Mouse (Mus musculus) heart, postnatal 0 days (tissue): ENCODE measurements around the gene Mrnip. TPM values are rescaled to one million over a fixed set of nuclear protein-coding genes. Genes with fewer than 3 reads are reported as not detected.

ENCODE experiments used
- ATAC-seq: fragments of 200-750 bp; cut with Nextera tagmentation; 2 replicates; pipeline ENCODE4 v1.8.0; 2017; ENCODE audit warnings: low read depth, moderate number of reproducible peaks, moderate library complexity; ENCODE audit not compliant: insufficient read depth
- DNase-seq: peaks from one replicate; pipeline ENCODE4 v3.0.0-alpha.2; 2016; ENCODE audit warnings: low spot score
- H3K27ac ChIP-seq: fragments of 300-500 bp; sonication (generic); 2 replicates; pipeline ENCODE4 v1.5.1; 2014; ENCODE audit warnings: low read depth, mild to moderate bottlenecking
- H3K27me3 ChIP-seq: fragments of 300-500 bp; sonication (generic); 2 replicates; pipeline ENCODE4 v1.6.1; 2014; ENCODE audit warnings: low read length, mixed read lengths; ENCODE audit not compliant: control insufficient read depth, insufficient read depth
- H3K36me3 ChIP-seq: fragments of 300-500 bp; sonication (generic); replicated peaks from 2 replicates; pipeline ENCODE4 v1.6.1; 2014; ENCODE audit warnings: low read length, mixed read lengths; ENCODE audit not compliant: control insufficient read depth, insufficient read depth
- H3K4me1 ChIP-seq: fragments of 300-500 bp; sonication (generic); 2 replicates; pipeline ENCODE4 v1.6.1; 2014; ENCODE audit warnings: antibody characterized with exemption; ENCODE audit not compliant: control insufficient read depth, insufficient read depth
- H3K4me2 ChIP-seq: fragments of 300-500 bp; sonication (generic); 2 replicates; pipeline ENCODE4 v1.6.1; 2014; ENCODE audit warnings: low read depth, mild to moderate bottlenecking, low read length, moderate library complexity
- H3K4me3 ChIP-seq: fragments of 300-500 bp; sonication (generic); 2 replicates; pipeline ENCODE4 v1.5.1; 2014; ENCODE audit warnings: low read depth, low read length
- H3K9ac ChIP-seq: fragments of 300-500 bp; sonication (generic); replicated peaks from 2 replicates; pipeline ENCODE4 v1.6.1; 2014; ENCODE audit warnings: low read depth, low read length, mixed read lengths
- H3K9me3 ChIP-seq: fragments of 300-500 bp; sonication (generic); replicated peaks from 2 replicates; pipeline ENCODE4 v1.6.1; 2016; ENCODE audit warnings: low read length; ENCODE audit not compliant: control insufficient read depth
- CTCF ChIP-seq: IDR thresholded peaks from 2 replicates; pipeline ENCODE4 v1.5.1; 2016; ENCODE audit warnings: antibody characterized with exemption, control low read depth, low read depth
- EP300 ChIP-seq: IDR thresholded peaks from 2 replicates; pipeline ENCODE4 v1.6.1; 2016; ENCODE audit warnings: antibody characterized with exemption, low read depth
- WGBS: fragments of 180-500 bp; shearing (Covaris S2); extraction: QIAGEN DNeasy Blood & Tissue Kit; methylation state at CpG from one replicate; pipeline ENCODE4 v1.1.7; 2014; 5-methylcytosine and 5-hydroxymethylcytosine counted together
- polyA plus RNA-seq: library from polyadenylated mRNA; unstranded; fragments of >200 nt; fragmentation: Nextera tagmentation; extraction: Ambion mirVana; gene quantifications from 2 replicates; pipeline ENCODE4 v1.2.1, GENCODE M21; 2015
- total RNA-seq: library from RNA; depleted of rRNA; stranded (reverse); fragments of >200 nt; gene quantifications from 2 replicates; pipeline ENCODE4 v1.2.3, GENCODE M21; 2014; ENCODE audit warnings: low replicate concordance

The Mrnip gene
- total and polyA plus RNA-seq, 2 experiments from 2014 or later = 7.9 to 18.6 TPM

GRCm38 (mm10) chr11:50211322-50212059, 37.2 kb downstream of the Mrnip start:
- TF ChIP-seq EP300 = no peak
- TF ChIP-seq CTCF = no peak
- Histone ChIP-seq H3K4me1 (peaks cover 55% of the 10 kb centered on the region), H3K9ac (peak overlapping the region; percentile 99; the same call in 1 of the 2 replicates), H3K4me3 (peak overlapping the region; percentile 100), H3K36me3 (peaks cover 18% of the 10 kb centered on the region), H3K27ac (peak overlapping the region; percentile 100), H3K9me3 (no peaks in the 10 kb centered on the region), H3K4me2 (peak overlapping the region; percentile 69), H3K27me3 (no peaks in the 10 kb centered on the region)
- ATAC-seq (no peak), DNase-seq (no peak)
- 82% methylated on average over 3 of the region's 3 CpGs for WGBS

GRCm38 (mm10) chr11:50212060-50212739, 38.0 kb downstream of the Mrnip start:
- Histone ChIP-seq H3K36me3 (peaks cover 10% of the 10 kb centered on the region), H3K27me3 (no peaks in the 10 kb centered on the region), H3K9ac (no peak overlapping the region), H3K9me3 (no peaks in the 10 kb centered on the region), H3K4me3 (peak overlapping the region; percentile 1; the same call in 1 of the 2 replicates), H3K4me2 (peak overlapping the region; percentile 29; the same call in 1 of the 2 replicates), H3K27ac (peak overlapping the region; percentile 93), H3K4me1 (peaks cover 55% of the 10 kb centered on the region)
- ATAC-seq = no peak
- DNase-seq = no peak
- TF ChIP-seq CTCF (no peak), EP300 (no peak)
- WGBS = 60% methylated on average over 3 of the region's 3 CpGs

- peak; percentile 74 for ATAC-seq
- peak; percentile 93 for DNase-seq
- H3K4me3 ChIP-seq = peak overlapping the region; percentile 1; the same call in 1 of the 2 replicates
- no peaks in the 10 kb centered on the region for H3K9me3 ChIP-seq
- no peaks in the 10 kb centered on the region for H3K27me3 ChIP-seq
- peaks cover 51% of the 10 kb centered on the region for H3K4me1 ChIP-seq
- TF ChIP-seq CTCF = no peak
- TF ChIP-seq EP300 = peak; percentile 99
- H3K4me2 ChIP-seq = peak overlapping the region; percentile 29
- no peak overlapping the region for H3K9ac ChIP-seq
- H3K36me3 ChIP-seq = peaks cover 1% of the 10 kb centered on the region; the same call in 1 of the 2 replicates
- WGBS = 14% methylated on average over 11 of the region's 11 CpGs
- H3K27ac ChIP-seq = peak overlapping the region; percentile 93
Measured at GRCm38 (mm10) chr11:50212848-50213758, 38.9 kb downstream of the Mrnip start.

- H3K4me2 ChIP-seq = no peak overlapping the region
- WGBS = 86% methylated on average over 6 of the region's 6 CpGs
- ATAC-seq = no peak
Measured at GRCm38 (mm10) chr11:50214631-50215030, 40.4 kb downstream of the Mrnip start.

GRCm38 (mm10) chr11:50215633-50216032, 41.4 kb downstream of the Mrnip start:
- DNase-seq = no peak
- H3K4me3 ChIP-seq = no peak overlapping the region
- TF ChIP-seq EP300 = no peak
- TF ChIP-seq CTCF = no peak
- WGBS = 28% methylated on average over 9 of the region's 9 CpGs
- H3K36me3 ChIP-seq = no peaks in the 10 kb centered on the region
- ATAC-seq = no peak
- peaks cover 42% of the 10 kb centered on the region for H3K4me1 ChIP-seq
- H3K9me3 ChIP-seq = no peaks in the 10 kb centered on the region
- H3K4me2 ChIP-seq = peak overlapping the region; percentile 3; the same call in 1 of the 2 replicates
- H3K9ac ChIP-seq = no peak overlapping the region
- H3K27ac ChIP-seq = no peak overlapping the region
- no peaks in the 10 kb centered on the region for H3K27me3 ChIP-seq

More at GRCm38 (mm10) chr11:50214631-50215030, 40.4 kb downstream of the Mrnip start:
- H3K27me3 ChIP-seq = no peaks in the 10 kb centered on the region
- no peaks in the 10 kb centered on the region for H3K36me3 ChIP-seq
- no peak for DNase-seq
- no peaks in the 10 kb centered on the region for H3K9me3 ChIP-seq
- no peak overlapping the region for H3K27ac ChIP-seq
- H3K4me1 ChIP-seq = peaks cover 42% of the 10 kb centered on the region
- no peak overlapping the region for H3K9ac ChIP-seq
- H3K4me3 ChIP-seq = no peak overlapping the region
- no peak for TF ChIP-seq CTCF
- no peak for TF ChIP-seq EP300
